Mouse (Mus musculus) liver, adult 2 months (tissue): ENCODE data around the gene Spata45. TPM values are rescaled to one million over a fixed set of nuclear protein-coding genes. Genes with fewer than 3 reads are reported as not detected.

Experiments used
- DNase-seq: peaks from one replicate; pipeline ENCODE4 v3.0.0-alpha.2; 2011; ENCODE audit warnings: low read depth, low spot score; ENCODE audit errors: extremely low read depth
- H3K27ac ChIP-seq: fragments of 200-500 bp; replicated peaks from 2 replicates; pipeline ENCODE4 v1.5.1; 2012; ENCODE audit warnings: low read depth, mild to moderate bottlenecking, control low read depth, inconsistent platforms, low read length; ENCODE audit not compliant: insufficient read depth
- H3K27me3 ChIP-seq: fragments of 200-500 bp; 2 replicates; pipeline ENCODE4 v1.6.1; 2012; ENCODE audit warnings: mild to moderate bottlenecking, moderate library complexity, low read length, inconsistent platforms; ENCODE audit not compliant: control insufficient read depth, insufficient read depth
- H3K36me3 ChIP-seq: fragments of 200-500 bp; 2 replicates; pipeline ENCODE4 v1.6.1; 2012; ENCODE audit warnings: low read length, inconsistent platforms; ENCODE audit not compliant: control insufficient read depth, insufficient read depth
- H3K4me1 ChIP-seq: fragments of 200-500 bp; 2 replicates; pipeline ENCODE4 v1.6.1; 2011; ENCODE audit warnings: low read length; ENCODE audit not compliant: control insufficient read depth, insufficient read depth
- H3K4me3 ChIP-seq: fragments of 200-500 bp; 2 replicates; pipeline ENCODE4 v1.5.1; 2011; ENCODE audit warnings: low read depth, mild to moderate bottlenecking, control low read depth, low read length, moderate library complexity; ENCODE audit not compliant: insufficient read depth
- H3K79me2 ChIP-seq: fragments of 200-500 bp; 2 replicates; pipeline ENCODE4 v1.6.1; 2012; ENCODE audit warnings: inconsistent platforms, mild to moderate bottlenecking, low read length, moderate library complexity; ENCODE audit not compliant: control insufficient read depth, insufficient read depth
- H3K9ac ChIP-seq: fragments of 200-500 bp; 2 replicates; pipeline ENCODE4 v1.6.1; 2012; ENCODE audit warnings: low read depth, mild to moderate bottlenecking, control low read depth, inconsistent platforms, low read length
- CTCF ChIP-seq: fragments of 200-500 bp; IDR thresholded peaks from 2 replicates; pipeline ENCODE4 v1.5.1; 2011; ENCODE audit warnings: low read depth, low read length, control low read depth
- POLR2A ChIP-seq: fragments of 200-500 bp; IDR thresholded peaks from 2 replicates; pipeline ENCODE4 v1.6.1; 2011; ENCODE audit warnings: low read length, control low read depth; ENCODE audit not compliant: insufficient read depth; ENCODE audit errors: extremely low read depth
- WGBS: fragments of 180-500 bp; shearing (Covaris S2); methylation state at CpG from one replicate; pipeline ENCODE4 v1.1.7; 2018; 5-methylcytosine and 5-hydroxymethylcytosine counted together
- polyA plus RNA-seq: library from polyadenylated mRNA; depleted of rRNA; stranded (reverse); fragments of >200 nt; gene quantifications from 2 replicates; pipeline ENCODE4 v1.2.3, GENCODE M21; 2012
- total RNA-seq: library from RNA; depleted of rRNA; stranded (reverse); fragments of >200 nt; gene quantifications from 2 replicates; pipeline ENCODE4 v1.2.3, GENCODE M21; 2014

The Spata45 gene
- total and polyA plus RNA-seq, 2 experiments = not detected

- no peaks in the 10 kb centered on the region for H3K36me3 ChIP-seq
Measured at GRCm38 (mm10) chr1:191075199-191075883, 38.9 kb downstream of the Spata45 start.

DNA sequence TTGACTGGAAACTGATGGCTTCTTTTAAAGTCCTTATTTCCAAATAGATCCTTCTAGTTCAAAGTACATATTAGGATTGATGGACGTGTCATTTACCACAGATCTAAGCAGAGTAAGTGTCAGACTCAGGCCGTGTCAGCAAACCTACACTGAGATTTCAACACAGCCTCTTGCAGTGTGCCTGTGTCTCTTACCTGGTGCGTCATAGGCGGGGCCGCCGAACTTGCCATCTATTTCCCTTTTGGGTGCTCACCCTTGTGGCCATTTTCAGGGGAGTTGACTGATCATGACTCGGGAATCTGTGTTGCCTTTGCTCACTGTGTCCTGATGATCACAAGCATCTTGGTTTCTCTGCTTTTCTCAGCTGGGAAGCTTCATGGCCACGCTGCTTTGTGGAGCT lies 46.8 kb downstream of the Spata45 start:
- no peak for DNase-seq
- Histone ChIP-seq H3K79me2 (no peaks in the 10 kb centered on the region), H3K27ac (no peak overlapping the region), H3K27me3 (no peaks in the 10 kb centered on the region), H3K36me3 (no peaks in the 10 kb centered on the region), H3K4me1 (no peaks in the 10 kb centered on the region), H3K9ac (no peak overlapping the region), H3K4me3 (no peak overlapping the region)
- WGBS = 50% methylated on average over 8 of the region's 8 CpGs
- TF ChIP-seq CTCF (no peak), POLR2A (no peak)

More at GRCm38 (mm10) chr1:191075199-191075883, 38.9 kb downstream of the Spata45 start:
- Histone ChIP-seq H3K79me2 (no peaks in the 10 kb centered on the region), H3K4me3 (no peak overlapping the region), H3K27ac (peak overlapping the region; percentile 52), H3K27me3 (no peaks in the 10 kb centered on the region), H3K4me1 (peaks cover 16% of the 10 kb centered on the region), H3K9ac (no peak overlapping the region)
- 48% methylated on average over 10 of the region's 10 CpGs for WGBS
- peak; percentile 68 for DNase-seq
- no peak for TF ChIP-seq POLR2A
- TF ChIP-seq CTCF = peak; percentile 72

DNA sequence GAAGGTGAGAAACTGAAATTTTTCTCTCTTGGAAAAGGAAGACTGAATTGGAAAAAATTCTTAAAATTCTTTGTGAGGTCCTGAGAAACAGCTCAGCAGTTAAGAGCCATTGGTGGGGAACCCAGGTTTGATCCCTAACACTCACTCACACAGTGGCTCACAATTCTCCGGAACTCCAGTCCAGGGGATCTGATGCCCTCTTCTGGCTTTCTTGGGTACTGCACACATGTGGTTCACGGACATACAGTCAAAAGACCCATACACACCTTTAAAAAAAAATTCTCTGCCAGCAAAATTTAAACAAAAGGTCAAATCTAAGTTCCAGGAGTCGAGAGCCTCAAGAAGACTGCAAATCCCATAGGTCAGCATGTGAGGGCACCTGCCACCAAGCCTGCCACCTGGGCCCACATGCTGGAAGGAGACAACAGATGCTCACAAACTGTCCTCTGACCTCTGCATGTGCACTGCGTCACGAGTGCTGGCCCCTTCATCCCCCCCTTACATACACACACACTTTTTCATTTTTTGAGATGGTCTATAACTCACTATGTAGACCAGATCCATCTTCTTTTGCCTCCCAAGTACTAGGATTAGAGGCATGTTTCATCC lies 48.6 kb downstream of the Spata45 start:
- DNase-seq = no peak
- WGBS = 78% methylated on average over 5 of the region's 5 CpGs
- no peaks in the 10 kb centered on the region for H3K79me2 ChIP-seq
- peak; percentile 55; the same call in 1 of the 2 replicates for TF ChIP-seq CTCF
- no peak for TF ChIP-seq POLR2A
- H3K27me3 ChIP-seq = no peaks in the 10 kb centered on the region
- peak overlapping the region; percentile 9; the same call in 1 of the 2 replicates for H3K27ac ChIP-seq
- no peak overlapping the region for H3K4me3 ChIP-seq
- no peak overlapping the region for H3K9ac ChIP-seq
- H3K36me3 ChIP-seq = no peaks in the 10 kb centered on the region
- H3K4me1 ChIP-seq = no peaks in the 10 kb centered on the region

GRCm38 (mm10) chr1:191085597-191085996 lies 49.2 kb downstream of the Spata45 start:
- DNase-seq = no peak
- H3K27ac ChIP-seq = 0 out of 2 replicates have a peak overlapping the region, but pooled peaks have one; percentile 3
- no peaks in the 10 kb centered on the region for H3K4me1 ChIP-seq
- no peaks in the 10 kb centered on the region for H3K27me3 ChIP-seq
- no peaks in the 10 kb centered on the region for H3K36me3 ChIP-seq
- 87% methylated on average over 12 of the region's 12 CpGs for WGBS
- TF ChIP-seq POLR2A (no peak), CTCF (no peak)
- no peaks in the 10 kb centered on the region for H3K79me2 ChIP-seq
- H3K4me3 ChIP-seq = no peak overlapping the region
- H3K9ac ChIP-seq = no peak overlapping the region

DNA sequence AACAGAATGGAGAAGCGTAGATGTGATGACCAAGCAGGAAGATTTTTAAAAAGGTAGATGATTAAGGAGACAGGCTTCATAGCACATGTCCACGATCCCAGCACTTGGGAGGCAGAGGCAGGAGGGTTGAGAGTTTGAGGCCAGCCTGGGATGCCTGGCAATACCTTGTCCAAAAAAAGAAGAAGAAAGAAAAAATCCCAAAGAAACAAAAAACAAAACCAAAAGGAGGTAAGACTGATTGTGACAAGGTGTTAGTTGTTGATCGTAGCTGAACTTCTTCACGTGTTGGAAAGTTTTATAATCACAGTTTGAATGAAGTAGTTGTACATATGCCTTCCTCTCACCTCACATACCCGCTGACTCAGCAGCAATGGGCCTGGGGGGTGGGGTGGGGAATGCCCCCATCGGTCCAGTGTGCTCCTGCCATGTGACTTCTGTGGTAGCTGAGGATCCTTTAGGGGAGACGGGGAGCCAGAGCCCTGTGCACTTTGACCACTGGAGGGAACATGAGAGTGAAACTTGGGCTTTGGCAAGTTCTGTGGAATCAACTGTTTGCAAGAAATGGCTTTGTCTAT lies 50.0 kb downstream of the Spata45 start:
- H3K4me1 ChIP-seq = no peaks in the 10 kb centered on the region
- no peak overlapping the region for H3K4me3 ChIP-seq
- H3K27ac ChIP-seq = no peak overlapping the region; the same call in 1 of the 2 replicates
- TF ChIP-seq CTCF = no peak
- no peak for TF ChIP-seq POLR2A
- no peaks in the 10 kb centered on the region for H3K27me3 ChIP-seq
- DNase-seq = no peak
- H3K9ac ChIP-seq = no peak overlapping the region
- 82% methylated on average over 7 of the region's 7 CpGs for WGBS
- H3K79me2 ChIP-seq = no peaks in the 10 kb centered on the region
- no peaks in the 10 kb centered on the region for H3K36me3 ChIP-seq

- TF ChIP-seq CTCF = no peak
- no peak for TF ChIP-seq POLR2A
- H3K27ac ChIP-seq = no peak overlapping the region; the same call in 1 of the 2 replicates
Measured at GRCm38 (mm10) chr1:191086960-191087359, 50.5 kb downstream of the Spata45 start.

More at GRCm38 (mm10) chr1:191086960-191087359, 50.5 kb downstream of the Spata45 start:
- Histone ChIP-seq H3K79me2 (no peaks in the 10 kb centered on the region), H3K36me3 (no peaks in the 10 kb centered on the region), H3K9ac (no peak overlapping the region), H3K27me3 (no peaks in the 10 kb centered on the region), H3K4me1 (peaks cover 3% of the 10 kb centered on the region; the same call in 1 of the 2 replicates), H3K4me3 (no peak overlapping the region)
- WGBS = 75% methylated on average over 8 of the region's 8 CpGs
- no peak for DNase-seq
